Mouse (Mus musculus) hindbrain, embryonic 15.5 days (tissue): ENCODE measurements around the gene Cga. TPM values are rescaled to one million over a fixed set of nuclear protein-coding genes. Genes with fewer than 3 reads are reported as not detected.

Experiments
- ATAC-seq: fragments of 200-750 bp; cut with Nextera tagmentation; 2 replicates; pipeline ENCODE4 v1.8.0; 2017; ENCODE audit warnings: low read depth, moderate number of reproducible peaks, moderate TSS enrichment; ENCODE audit not compliant: low FRiP score
- H3K27ac ChIP-seq: fragments of 300-500 bp; sonication (generic); replicated peaks from 2 replicates; pipeline ENCODE4 v1.5.1; 2015; ENCODE audit warnings: mild to moderate bottlenecking, inconsistent platforms
- H3K27me3 ChIP-seq: fragments of 300-500 bp; sonication (generic); 2 replicates; pipeline ENCODE4 v1.6.1; 2015; ENCODE audit warnings: control low read depth, inconsistent platforms
- H3K36me3 ChIP-seq: fragments of 300-500 bp; sonication (generic); 2 replicates; pipeline ENCODE4 v1.6.1; 2015; ENCODE audit warnings: control low read depth, inconsistent platforms
- H3K4me1 ChIP-seq: fragments of 300-500 bp; sonication (generic); replicated peaks from 2 replicates; pipeline ENCODE4 v1.6.1; 2015; ENCODE audit warnings: control low read depth, inconsistent platforms
- H3K4me2 ChIP-seq: fragments of 300-500 bp; sonication (generic); 2 replicates; pipeline ENCODE4 v1.6.1; 2015; ENCODE audit warnings: moderate library complexity, mild to moderate bottlenecking, inconsistent platforms
- H3K4me3 ChIP-seq: fragments of 300-500 bp; sonication (generic); 2 replicates; pipeline ENCODE4 v1.5.1; 2015; ENCODE audit warnings: mild to moderate bottlenecking, inconsistent platforms
- H3K9ac ChIP-seq: fragments of 300-500 bp; sonication (generic); 2 replicates; pipeline ENCODE4 v1.6.1; 2015; ENCODE audit warnings: inconsistent platforms
- H3K9me3 ChIP-seq: fragments of 300-500 bp; sonication (generic); 2 replicates; pipeline ENCODE4 v1.6.1; 2016; ENCODE audit warnings: control low read depth, inconsistent platforms
- WGBS: fragments of 180-500 bp; shearing (Covaris S2); methylation state at CpG from one replicate; pipeline ENCODE4 v1.1.7; 2015; 5-methylcytosine and 5-hydroxymethylcytosine counted together
- polyA plus RNA-seq: library from polyadenylated mRNA; unstranded; fragments of >200 nt; fragmentation: Nextera tagmentation; extraction: Ambion mirVana; gene quantifications from 2 replicates; pipeline ENCODE4 v1.2.1, GENCODE M21; 2015

Gene Cga
- polyA plus RNA-seq, 1 experiment from 2014 or later = not detected

DNA sequence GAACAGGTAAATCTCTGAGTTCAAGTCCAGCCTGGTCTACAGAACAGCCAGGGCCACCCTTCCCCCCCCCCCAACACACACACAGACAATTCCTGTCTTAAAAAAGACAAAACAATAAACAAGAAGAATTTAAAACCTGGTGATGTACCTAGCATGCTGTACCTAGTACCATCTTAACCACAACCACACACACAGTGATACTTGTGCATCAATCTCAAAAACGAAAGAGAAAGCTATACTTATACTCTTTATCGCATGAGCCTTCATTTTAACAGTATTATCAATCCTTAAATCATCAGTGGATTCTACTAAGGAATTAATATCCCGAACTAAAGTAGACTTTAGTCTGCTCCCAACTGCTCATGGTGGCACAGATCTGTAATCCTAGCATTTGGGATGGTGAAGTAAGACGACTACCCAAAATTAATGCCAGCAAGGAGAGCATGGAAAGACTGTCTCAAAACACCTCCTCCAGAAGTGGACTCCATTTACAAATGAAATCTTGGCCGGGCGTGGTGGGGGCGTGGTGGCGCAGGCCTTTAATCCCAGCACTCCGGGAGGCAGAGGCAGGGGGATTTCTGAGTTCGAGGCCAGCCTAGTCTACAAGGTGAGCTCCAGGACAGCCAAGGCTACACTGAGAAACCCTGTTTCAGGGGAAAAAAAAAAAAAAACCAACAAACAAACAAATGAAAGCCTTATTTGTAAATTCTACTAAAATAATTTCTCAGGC is 12.5 kb upstream of the Cga start:
- no peak for ATAC-seq
- WGBS = 89% methylated on average over 10 of the region's 10 CpGs
- H3K4me1 ChIP-seq = peaks cover 30% of the 10 kb centered on the region
- H3K9ac ChIP-seq = peak overlapping the region; percentile 92; the same call in 1 of the 2 replicates
- peak overlapping the region; percentile 74 for H3K4me3 ChIP-seq
- 0 out of 2 replicates have a peak, but pooled peaks cover 4% of the 10 kb centered on the region for H3K36me3 ChIP-seq
- H3K4me2 ChIP-seq = peak overlapping the region; percentile 81
- H3K27ac ChIP-seq = peak overlapping the region; percentile 98; the same call in 1 of the 2 replicates
- H3K9me3 ChIP-seq = no peaks in the 10 kb centered on the region
- no peaks in the 10 kb centered on the region for H3K27me3 ChIP-seq

DNA sequence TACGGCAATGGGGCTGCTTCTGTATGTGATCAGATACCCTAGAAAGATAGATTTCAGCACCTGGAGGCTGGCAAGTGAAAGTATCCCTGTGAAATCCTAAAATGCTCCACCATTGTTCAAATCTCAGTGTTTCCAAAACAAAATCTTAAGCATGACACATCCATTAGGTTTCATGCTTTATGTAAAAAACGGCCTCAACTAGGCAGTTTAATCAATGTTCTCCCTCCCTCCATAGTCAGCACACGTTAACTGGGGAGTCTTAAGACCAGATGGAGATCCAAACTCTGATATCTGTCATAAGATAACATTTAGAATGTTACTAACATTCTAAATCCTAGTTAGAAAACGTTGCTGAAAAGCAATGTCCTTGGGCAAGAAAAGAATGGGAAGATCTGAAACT is 11.7 kb upstream of the Cga start:
- Histone ChIP-seq H3K27me3 (no peaks in the 10 kb centered on the region), H3K9ac (peak overlapping the region; percentile 92), H3K36me3 (0 out of 2 replicates have a peak, but pooled peaks cover 4% of the 10 kb centered on the region), H3K9me3 (no peaks in the 10 kb centered on the region), H3K4me2 (peak overlapping the region; percentile 81), H3K4me1 (peaks cover 34% of the 10 kb centered on the region), H3K27ac (peak overlapping the region; percentile 98), H3K4me3 (peak overlapping the region; percentile 74)
- ATAC-seq = no peak
- WGBS = 12% methylated on average over 4 of the region's 4 CpGs

DNA sequence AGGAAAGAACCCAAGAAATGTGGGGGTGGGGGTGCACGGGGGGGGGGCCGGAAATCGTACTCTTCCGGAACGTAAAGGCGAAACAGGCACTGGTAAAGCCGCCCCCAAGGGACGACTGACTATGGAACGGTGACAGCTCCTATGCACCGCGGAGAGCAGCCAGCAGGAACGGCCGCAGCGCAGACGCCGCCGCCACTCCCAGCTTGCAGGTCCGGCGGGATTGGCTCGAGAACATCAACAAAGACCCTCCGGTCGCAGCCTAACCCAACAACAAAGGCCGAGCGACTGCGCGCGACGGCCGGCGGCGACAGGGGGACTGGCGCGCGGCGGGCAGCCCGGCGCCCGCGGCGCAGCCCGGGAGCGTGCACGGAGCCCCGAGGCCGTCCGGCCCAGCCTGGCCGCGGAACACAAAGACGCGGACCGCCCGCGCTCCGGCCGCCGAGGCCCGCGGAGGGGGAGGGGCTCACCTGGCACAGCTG is 11.2 kb upstream of the Cga start:
- Histone ChIP-seq H3K4me3 (peak overlapping the region; percentile 74), H3K9ac (peak overlapping the region; percentile 92), H3K4me2 (peak overlapping the region; percentile 81), H3K36me3 (0 out of 2 replicates have a peak, but pooled peaks cover 4% of the 10 kb centered on the region), H3K27me3 (no peaks in the 10 kb centered on the region), H3K9me3 (no peaks in the 10 kb centered on the region), H3K4me1 (peaks cover 35% of the 10 kb centered on the region), H3K27ac (peak overlapping the region; percentile 98)
- peak; percentile 78 for ATAC-seq
- 0% methylated on average over 34 of the region's 58 CpGs for WGBS

DNA sequence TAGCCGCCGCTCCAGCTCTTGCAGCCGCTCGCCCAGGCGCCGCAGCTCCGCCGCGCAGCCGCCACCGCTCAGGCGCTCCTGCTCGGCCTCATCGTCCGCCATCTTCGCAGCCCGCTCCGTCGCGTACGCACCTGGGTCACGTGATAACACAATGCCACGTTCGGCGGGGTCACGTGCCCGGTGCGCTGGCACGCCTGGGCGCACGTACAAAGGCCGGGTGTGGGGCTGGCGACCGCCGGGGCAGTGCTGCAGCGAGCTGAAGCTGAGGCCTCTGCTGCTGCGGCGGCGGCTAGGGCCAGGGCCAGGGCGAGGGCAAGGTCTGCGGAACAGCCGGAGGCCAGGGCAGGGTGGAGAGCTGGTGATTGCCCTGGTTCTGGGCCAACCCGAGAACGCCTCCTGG is 10.8 kb upstream of the Cga start, which contains the start of gene Zfp292:
Gene Zfp292 (minus strand): TSS at position 143 of the 400 bp plus-strand sequence.
- WGBS = under 1% methylated on average over 34 of the region's 44 CpGs
- Histone ChIP-seq H3K4me2 (peak within 1 kb of the TSS; percentile 81), H3K27me3 (no peaks in the 10 kb centered on the region), H3K4me3 (peak within 1 kb of the TSS; percentile 74), H3K27ac (peak within 1 kb of the TSS; percentile 98), H3K36me3 (0 out of 2 replicates have a peak, but pooled peaks cover 4% of the 10 kb centered on the region), H3K9ac (peak within 1 kb of the TSS; percentile 92), H3K9me3 (no peaks in the 10 kb centered on the region), H3K4me1 (peaks cover 39% of the 10 kb centered on the region)
- ATAC-seq = peak; percentile 94

DNA sequence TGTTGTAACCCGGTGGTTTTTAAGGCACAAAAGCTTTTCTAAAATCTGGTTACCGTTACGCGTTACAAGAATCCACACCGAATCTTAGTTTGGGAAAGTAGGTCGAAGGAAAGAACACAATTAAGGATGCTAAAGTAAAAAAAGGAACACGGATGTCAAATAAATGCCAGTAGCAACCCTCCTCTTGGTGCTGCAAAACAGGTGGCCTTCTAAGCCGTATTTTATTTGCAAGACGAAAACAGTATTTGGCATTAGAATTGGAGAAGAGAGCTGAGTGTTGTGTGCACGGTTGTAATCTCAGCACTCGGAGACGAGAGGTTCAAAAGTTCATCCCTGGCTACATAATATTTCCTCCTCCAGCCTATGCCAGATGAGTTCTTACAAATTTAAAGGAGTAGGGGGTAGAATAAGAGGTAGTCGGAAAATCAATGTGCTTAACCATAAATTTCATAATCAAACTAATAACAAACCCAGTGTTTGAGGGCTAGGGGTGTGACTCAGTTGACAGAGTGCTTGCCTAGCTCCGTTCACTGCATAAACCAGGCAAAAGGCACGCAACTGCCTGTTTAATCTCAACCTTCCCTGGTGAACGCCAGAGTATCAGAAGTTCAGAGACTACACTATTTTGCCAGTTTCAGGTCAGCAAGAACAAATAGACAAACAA is 10.1 kb upstream of the Cga start:
- H3K4me3 ChIP-seq = peak overlapping the region; percentile 74
- WGBS = 32% methylated on average over 16 of the region's 16 CpGs
- no peak for ATAC-seq
- peak overlapping the region; percentile 92 for H3K9ac ChIP-seq
- H3K4me2 ChIP-seq = peak overlapping the region; percentile 81
- H3K27me3 ChIP-seq = peaks cover under 1% of the 10 kb centered on the region; the same call in 1 of the 2 replicates
- 0 out of 2 replicates have a peak, but pooled peaks cover 2% of the 10 kb centered on the region for H3K36me3 ChIP-seq
- no peaks in the 10 kb centered on the region for H3K9me3 ChIP-seq
- peak overlapping the region; percentile 98 for H3K27ac ChIP-seq
- peaks cover 39% of the 10 kb centered on the region for H3K4me1 ChIP-seq

DNA sequence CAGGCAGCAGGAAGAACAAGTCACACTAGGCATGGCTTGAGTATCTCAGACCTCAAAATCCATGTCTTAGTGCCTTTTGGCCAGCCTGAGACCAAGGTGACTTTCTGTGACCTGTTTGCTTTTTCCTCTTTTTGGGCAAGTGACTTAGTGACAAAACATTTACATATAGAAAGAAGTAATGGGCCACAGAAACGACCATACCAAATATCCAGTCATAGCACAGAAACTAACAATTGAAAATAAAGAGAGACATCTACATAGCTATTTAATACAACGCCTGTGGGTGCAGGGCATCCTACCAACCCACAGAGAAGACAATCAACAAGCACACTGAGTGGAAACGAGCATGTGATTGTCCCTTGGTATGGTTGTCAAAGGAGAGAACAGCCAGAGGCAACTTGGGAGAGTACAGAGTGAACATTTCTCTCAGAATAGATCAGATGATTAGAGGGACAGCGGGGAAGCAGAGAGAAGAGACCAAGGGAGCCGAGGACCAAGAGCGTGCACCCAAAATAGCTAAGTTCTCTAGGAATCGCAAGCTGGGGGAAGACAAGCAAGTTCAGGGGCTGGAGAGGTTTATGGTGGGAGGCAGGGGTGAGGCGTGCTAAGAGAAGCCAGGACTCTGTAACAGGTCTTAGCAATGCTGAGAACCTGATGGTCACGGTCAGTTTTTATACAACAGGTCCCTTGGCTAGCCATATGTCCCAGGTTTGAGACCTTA is 7.8 kb upstream of the Cga start:
- Histone ChIP-seq H3K27me3 (peaks cover 18% of the 10 kb centered on the region), H3K4me1 (peaks cover 30% of the 10 kb centered on the region), H3K36me3 (no peaks in the 10 kb centered on the region), H3K27ac (peak overlapping the region; percentile 93; the same call in 1 of the 2 replicates), H3K4me2 (peak overlapping the region; percentile 68), H3K9ac (no peak overlapping the region), H3K4me3 (peak overlapping the region; percentile 60), H3K9me3 (no peaks in the 10 kb centered on the region)
- WGBS = 57% methylated on average over 9 of the region's 9 CpGs
- ATAC-seq = no peak

DNA sequence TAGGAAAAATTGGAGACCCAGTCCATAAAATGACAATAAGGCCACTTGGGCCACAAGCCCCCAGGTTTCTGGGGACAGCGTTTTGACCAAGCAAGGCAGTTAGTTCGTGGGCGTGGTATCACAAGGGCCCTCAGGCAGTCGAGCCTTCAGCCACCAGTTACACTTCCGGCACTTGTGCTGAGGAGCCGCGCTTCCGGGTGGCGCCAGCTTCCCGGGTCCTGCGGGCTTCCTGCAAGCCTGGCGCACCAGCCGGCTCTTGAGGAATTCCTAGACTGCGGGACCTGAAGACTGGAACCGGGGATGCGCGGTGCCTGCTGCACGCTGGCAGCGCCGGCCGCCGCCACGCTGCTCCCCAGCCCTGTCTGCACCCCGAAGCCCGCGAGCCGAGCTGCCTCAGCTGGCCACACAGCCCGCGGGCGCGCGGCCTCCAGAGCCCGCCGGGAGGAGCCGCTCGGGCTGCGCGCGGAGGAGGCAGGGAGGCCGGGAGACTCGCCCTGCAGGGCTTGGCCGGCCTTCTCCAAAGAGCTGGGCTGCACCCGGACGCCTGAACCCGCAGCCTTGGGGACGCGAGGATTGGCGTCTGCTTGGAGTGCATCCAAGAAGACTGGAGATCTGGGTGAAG is 7.0 kb upstream of the Cga start:
- H3K4me1 ChIP-seq = peaks cover 22% of the 10 kb centered on the region

DNA sequence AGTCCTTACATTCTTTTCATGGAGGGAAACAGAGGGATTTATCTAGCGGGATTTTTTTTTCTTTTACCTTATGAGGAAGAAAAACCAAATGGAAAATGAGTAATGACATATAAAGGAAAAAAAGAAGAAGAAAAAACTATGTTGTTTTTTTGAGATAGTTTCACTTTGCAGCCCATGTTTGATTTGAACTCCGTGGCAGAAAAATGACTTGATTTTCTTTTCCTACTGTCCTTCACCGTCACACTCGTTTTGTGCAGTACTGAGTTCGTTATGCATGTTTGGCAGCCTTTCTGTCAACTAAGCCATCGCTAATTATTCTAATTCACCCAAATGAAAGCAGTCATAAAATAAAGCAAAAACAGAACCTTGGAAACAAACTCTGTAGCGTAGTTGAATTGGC is 6.3 kb upstream of the Cga start:
- WGBS = 11% methylated on average over 7 of the region's 7 CpGs
- Histone ChIP-seq H3K4me1 (peaks cover 19% of the 10 kb centered on the region), H3K4me3 (peak overlapping the region; percentile 60), H3K36me3 (no peaks in the 10 kb centered on the region), H3K27ac (peak overlapping the region; percentile 93), H3K9ac (peak overlapping the region; percentile 79), H3K4me2 (peak overlapping the region; percentile 68), H3K9me3 (no peaks in the 10 kb centered on the region), H3K27me3 (peaks cover 18% of the 10 kb centered on the region)
- ATAC-seq = no peak

More for the DNA sequence above, 7.0 kb upstream of the Cga start:
- peak; percentile 77 for ATAC-seq
- H3K27ac ChIP-seq = peak overlapping the region; percentile 93
- WGBS = under 1% methylated on average over 48 of the region's 48 CpGs
- H3K4me3 ChIP-seq = peak overlapping the region; percentile 60
- no peaks in the 10 kb centered on the region for H3K9me3 ChIP-seq
- H3K36me3 ChIP-seq = no peaks in the 10 kb centered on the region
- H3K9ac ChIP-seq = peak overlapping the region; percentile 79
- H3K27me3 ChIP-seq = peaks cover 18% of the 10 kb centered on the region
- peak overlapping the region; percentile 68 for H3K4me2 ChIP-seq

DNA sequence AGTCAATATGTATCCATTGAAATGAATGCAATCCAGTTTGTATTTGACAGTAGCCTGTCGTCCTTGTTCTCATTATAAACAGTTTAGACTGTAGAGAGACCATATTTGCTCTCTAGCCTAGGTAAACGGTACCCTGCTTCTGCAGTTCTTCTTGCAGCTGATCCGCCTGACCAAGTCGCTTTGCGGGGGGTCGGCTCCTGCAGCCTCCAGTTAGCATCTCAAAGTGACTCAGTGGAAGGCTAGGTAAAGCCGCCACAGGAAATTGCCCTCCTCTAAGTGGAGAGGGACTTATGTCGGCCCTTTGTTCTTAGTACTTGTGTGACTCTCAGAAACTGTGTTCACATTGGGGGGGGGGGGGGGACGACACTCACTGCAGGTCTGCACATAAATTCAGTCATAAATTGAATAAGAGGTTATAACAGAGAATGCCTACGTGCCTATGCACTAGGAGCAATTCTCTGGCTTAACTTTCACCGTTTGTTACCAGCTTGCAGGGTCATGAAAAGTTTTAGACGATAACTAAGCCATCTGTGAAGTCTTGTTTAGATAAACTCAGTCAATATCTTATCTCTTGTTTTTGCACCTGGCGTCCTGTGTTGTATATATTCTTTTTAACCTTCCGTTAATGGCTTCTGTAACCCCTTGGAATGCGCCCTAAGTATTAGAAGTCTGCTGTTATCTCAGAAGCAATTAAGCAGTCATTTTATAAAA is 4.3 kb upstream of the Cga start:
- ATAC-seq = no peak
- Histone ChIP-seq H3K9me3 (no peaks in the 10 kb centered on the region), H3K4me3 (no peak overlapping the region), H3K4me1 (peaks cover 14% of the 10 kb centered on the region), H3K27ac (no peak overlapping the region), H3K27me3 (peaks cover 18% of the 10 kb centered on the region), H3K4me2 (no peak overlapping the region), H3K9ac (no peak overlapping the region), H3K36me3 (no peaks in the 10 kb centered on the region)
- WGBS = 9% methylated on average over 15 of the region's 15 CpGs

DNA sequence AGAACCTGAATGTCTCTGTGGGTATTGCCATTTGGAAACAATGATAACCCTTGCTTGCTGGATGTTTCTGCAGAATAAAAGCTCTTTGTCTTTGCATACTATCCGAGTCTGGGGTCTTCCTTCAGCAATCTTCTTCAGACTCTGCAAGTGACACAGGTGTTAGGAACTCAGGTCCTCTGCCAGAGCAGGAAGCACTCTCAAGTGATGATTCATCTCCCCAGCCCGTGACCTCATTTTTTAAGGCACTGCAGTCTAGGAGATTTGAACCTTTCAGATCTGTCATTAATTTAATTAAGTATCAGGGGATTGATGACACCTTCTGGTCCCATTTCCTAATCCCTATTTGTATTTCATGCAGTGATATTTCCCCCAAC is 3.8 kb upstream of the Cga start:
- no peak for ATAC-seq

DNA sequence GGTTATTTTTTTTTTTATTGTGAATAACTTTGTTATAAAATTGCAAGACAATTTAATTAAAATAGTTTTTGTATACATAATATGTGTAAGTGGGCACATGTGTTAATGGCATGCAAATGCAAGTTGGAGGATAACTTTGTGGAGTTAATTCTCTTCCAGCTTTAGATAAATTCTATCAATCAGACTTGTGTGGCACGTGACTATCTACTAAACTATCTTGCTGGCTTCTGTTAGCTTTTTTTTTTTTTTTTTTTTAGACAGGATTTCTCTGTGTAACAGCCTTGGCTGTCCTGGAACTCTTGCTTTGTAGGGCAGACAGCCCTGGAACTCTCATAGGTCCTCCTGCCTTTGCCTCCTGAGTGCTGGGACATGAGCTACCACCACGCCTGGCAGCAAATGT is 4.9 kb downstream of the Cga start:
- 58% methylated on average over 2 of the region's 2 CpGs for WGBS
- Histone ChIP-seq H3K4me1 (no peaks in the 10 kb centered on the region; the same call in 1 of the 2 replicates), H3K9ac (no peak overlapping the region), H3K9me3 (no peaks in the 10 kb centered on the region), H3K4me2 (no peak overlapping the region), H3K27ac (no peak overlapping the region), H3K4me3 (no peak overlapping the region), H3K27me3 (no peaks in the 10 kb centered on the region), H3K36me3 (no peaks in the 10 kb centered on the region)
- no peak for ATAC-seq

More for the DNA sequence above, 3.8 kb upstream of the Cga start:
- Histone ChIP-seq H3K9me3 (no peaks in the 10 kb centered on the region), H3K36me3 (no peaks in the 10 kb centered on the region), H3K27me3 (peaks cover 18% of the 10 kb centered on the region), H3K9ac (no peak overlapping the region), H3K27ac (no peak overlapping the region), H3K4me2 (no peak overlapping the region), H3K4me3 (no peak overlapping the region), H3K4me1 (peaks cover 14% of the 10 kb centered on the region)
- WGBS = 17% methylated on average over 2 of the region's 2 CpGs
